Mouse (Mus musculus): ENCODE results near the gene Ush2a. TPM values are rescaled to one million over a fixed set of nuclear protein-coding genes. Genes with fewer than 3 reads are reported as not detected.

The Ush2a gene
- 0.03 and 0.14 TPM in 2 replicates for polyA plus RNA-seq (2016; fragmentation: Nextera tagmentation; extraction: Ambion mirVana)

DNA sequence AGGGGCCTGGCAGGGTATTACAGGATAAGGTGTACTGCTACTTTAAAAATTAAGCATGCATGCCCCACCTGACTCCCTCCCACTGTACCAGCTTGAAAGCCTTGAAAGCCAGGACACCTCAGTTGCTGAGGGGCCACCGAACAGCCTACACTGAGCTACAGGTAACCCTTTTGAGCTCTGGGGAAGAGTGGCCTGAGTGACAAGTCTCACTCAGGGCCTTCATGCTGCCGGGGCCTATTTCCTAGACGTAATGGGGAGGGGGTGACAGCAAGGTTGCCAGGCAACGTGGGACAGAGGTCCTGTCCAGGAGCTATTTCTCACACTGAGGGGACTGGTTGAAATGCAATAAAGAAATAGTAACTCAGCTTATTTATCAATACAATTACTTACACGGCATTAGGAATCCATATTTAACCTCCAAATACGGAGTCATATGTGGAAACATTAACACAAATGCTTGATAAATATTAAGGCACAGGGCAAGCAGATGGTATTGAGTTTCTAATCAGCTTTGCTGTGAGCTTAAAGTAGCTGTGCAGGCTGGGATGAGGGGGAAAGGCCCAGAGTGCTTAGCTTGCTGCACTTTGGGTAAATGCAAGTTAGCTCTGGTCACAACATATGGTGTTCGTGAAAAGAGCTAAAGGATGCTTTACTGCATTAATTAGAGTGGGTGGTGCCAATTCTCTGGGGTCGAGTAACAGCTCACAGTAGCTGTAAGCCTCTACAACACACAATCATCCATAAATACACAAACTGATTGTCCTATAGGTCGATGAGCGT, at the start of gene Ush2a:
Gene Ush2a (plus strand): TSS at position 121 of the 780 bp plus-strand sequence.
- 45% methylated on average over 10 of the region's 10 CpGs for WGBS
- Histone ChIP-seq H3K27me3 (replicated peaks) (no peaks in the 10 kb centered on the region), H3K4me3 (no peak within 1 kb of the TSS), H3K4me2 (replicated peaks) (no peak within 1 kb of the TSS), H3K9me3 (no peaks in the 10 kb centered on the region), H3K27ac (no peak within 1 kb of the TSS), H3K4me1 (peaks cover 14% of the 10 kb centered on the region; the same call in 1 of the 2 replicates), H3K36me3 (no peaks in the 10 kb centered on the region), H3K9ac (no peak within 1 kb of the TSS)
- no peak for ATAC-seq (ENCODE audit: low FRiP score, low read depth)

DNA sequence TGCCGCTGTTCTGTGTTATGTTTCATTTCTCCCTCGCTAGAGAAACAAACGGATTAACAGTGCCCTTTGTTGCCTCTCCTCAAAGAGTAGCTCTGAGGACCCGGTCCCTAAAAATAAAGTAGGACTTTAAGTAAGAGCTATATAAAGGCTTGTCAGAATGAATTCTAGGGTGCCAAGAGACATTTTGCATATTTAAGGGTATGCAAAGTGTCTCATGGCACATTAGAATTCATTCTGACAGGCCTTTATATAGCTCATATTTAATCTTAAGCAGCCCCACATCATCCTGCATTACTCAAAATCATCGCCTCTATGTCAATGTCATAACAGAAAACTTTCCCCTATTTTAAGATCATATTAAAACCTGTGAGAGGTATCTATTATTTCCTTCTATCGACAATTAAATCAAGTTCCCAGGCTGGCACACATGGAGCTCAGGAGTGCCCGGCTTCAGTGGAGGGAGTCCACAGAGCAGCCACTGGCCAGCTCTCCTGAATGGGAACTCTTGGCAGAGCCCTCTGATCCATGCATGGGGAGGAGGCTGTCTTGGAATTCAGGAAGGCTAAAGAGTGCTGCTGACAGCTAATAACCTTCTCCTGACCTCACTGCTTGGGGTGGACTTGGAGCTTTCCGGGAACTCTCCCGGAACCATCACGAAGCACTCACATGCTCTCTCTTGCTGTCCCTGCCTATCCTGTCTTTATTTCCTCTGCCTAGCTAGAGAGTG, 46.8 kb upstream of the Ush2a start:
- 70% methylated on average over 10 of the region's 10 CpGs for WGBS
- Histone ChIP-seq H3K36me3 (no peaks in the 10 kb centered on the region), H3K4me1 (no peaks in the 10 kb centered on the region), H3K4me2 (replicated peaks) (no peak overlapping the region), H3K27me3 (replicated peaks) (no peaks in the 10 kb centered on the region), H3K9me3 (no peaks in the 10 kb centered on the region), H3K9ac (no peak overlapping the region), H3K4me3 (no peak overlapping the region), H3K27ac (no peak overlapping the region)
- ATAC-seq (ENCODE audit: low FRiP score, low read depth), result no peak

DNA sequence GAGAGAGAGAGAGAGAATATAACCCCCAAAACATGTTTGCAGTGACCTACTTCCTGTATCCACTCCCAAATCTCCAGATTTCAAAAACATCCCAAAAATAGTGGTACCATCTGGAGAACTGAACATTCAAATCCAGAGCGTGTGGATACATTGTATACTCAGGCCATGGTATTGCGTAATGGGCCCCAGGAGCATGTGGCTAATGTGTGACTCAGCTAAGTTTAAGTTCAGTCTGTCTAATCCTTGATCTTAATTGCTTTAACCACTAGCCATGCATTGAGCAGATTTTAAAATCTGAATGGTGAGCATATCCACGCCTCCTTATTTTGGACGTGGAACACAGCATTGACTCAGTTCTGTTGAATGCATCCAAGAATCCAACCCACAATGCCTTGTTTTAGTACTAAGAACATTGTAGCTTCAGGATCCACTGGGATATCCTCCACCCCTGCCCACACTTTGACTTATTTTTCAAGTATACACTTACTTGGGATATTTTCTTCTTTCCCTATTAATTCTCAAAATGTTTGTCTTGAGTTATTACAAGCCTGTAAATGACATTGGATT, 40.5 kb upstream of the Ush2a start:
- Histone ChIP-seq H3K4me1 (no peaks in the 10 kb centered on the region), H3K36me3 (no peaks in the 10 kb centered on the region), H3K4me3 (no peak overlapping the region), H3K9me3 (no peaks in the 10 kb centered on the region), H3K4me2 (replicated peaks) (no peak overlapping the region), H3K9ac (no peak overlapping the region), H3K27me3 (replicated peaks) (no peaks in the 10 kb centered on the region), H3K27ac (no peak overlapping the region)
- ATAC-seq (ENCODE audit: low FRiP score, low read depth), result no peak
- WGBS, result 85% methylated on average over 4 of the region's 4 CpGs

DNA sequence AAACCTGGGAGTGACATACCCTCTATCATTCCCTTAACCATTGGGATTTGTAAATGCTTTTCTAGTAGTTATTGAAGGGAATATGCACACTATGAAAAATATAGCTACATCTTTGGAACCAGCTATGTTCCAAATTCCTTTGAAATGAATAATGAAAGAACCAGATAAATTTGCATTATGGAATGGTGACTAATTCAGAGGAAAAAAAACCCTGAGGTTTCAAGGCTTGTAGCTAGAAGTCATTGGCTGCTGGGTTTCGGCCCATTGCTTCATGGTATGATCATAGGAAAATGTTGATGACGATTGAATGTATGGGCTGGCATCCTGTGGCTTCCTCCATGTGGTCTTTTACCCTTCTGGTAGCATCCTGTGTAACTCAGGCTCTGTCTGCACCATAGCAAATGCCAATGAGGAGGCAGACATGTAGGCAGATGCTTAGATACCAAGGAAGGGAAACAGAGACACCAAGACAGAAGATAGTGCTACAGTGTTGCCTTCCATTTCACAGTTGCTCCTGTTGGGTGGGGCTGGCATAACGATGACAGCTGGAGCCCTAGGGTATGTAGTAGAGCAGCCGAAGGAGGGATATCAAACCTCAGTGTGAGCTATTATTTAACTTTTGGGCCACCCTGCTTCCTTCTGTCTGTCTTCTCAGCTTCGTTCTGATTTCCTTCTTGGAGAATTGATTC, 28.6 kb upstream of the Ush2a start:
- WGBS, result 92% methylated on average over 5 of the region's 5 CpGs
- Histone ChIP-seq H3K9ac (no peak overlapping the region), H3K4me2 (replicated peaks) (no peak overlapping the region), H3K36me3 (no peaks in the 10 kb centered on the region), H3K4me3 (no peak overlapping the region), H3K4me1 (no peaks in the 10 kb centered on the region), H3K27ac (no peak overlapping the region), H3K27me3 (replicated peaks) (no peaks in the 10 kb centered on the region), H3K9me3 (no peaks in the 10 kb centered on the region)
- no peak for ATAC-seq (ENCODE audit: low FRiP score, low read depth)

DNA sequence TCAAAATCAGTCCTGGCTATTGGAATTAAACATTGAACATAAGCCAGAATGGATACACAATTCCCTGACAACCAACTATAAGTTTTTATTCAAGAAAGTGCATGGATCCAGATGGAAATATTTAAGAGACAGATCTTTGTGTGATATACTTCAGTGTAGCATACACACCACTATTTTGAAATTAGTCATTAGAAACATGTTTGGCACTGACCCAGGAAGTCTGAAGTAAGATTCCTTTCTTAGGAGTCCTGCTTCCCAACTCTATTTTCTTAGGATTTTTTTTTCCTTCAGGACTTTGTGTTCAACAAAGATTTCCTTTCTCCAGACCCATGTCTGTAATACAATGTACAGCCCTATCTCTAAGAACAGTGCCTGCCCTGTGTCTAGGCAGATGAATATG, 23.2 kb upstream of the Ush2a start:
- H3K4me2 ChIP-seq (replicated peaks), result no peak overlapping the region
- no peaks in the 10 kb centered on the region for H3K36me3 ChIP-seq
- no peaks in the 10 kb centered on the region for H3K9me3 ChIP-seq
- no peaks in the 10 kb centered on the region for H3K4me1 ChIP-seq
- H3K27me3 ChIP-seq (replicated peaks), result no peaks in the 10 kb centered on the region
- ATAC-seq (ENCODE audit: low FRiP score, low read depth), result no peak
- H3K27ac ChIP-seq, result no peak overlapping the region
- no peak overlapping the region for H3K4me3 ChIP-seq
- H3K9ac ChIP-seq, result no peak overlapping the region

DNA sequence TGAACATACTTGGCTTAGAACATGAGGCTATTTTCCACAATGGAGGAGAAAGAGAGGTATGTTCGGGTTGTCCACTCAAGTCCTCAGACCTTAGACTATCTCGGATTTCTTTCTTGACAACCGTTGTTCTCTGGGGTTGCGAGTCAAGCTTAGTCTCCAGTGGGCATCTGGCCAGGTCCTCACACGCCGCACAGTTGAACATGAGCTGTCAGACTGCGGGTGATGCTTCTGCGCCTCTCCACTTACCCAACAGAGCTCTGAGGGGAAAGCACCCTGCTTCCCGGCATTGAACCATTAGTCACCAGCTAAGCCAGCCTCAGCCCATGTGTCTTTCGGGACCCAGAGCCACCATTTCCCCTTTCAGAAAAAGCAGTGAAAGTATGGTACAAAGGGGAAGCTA, 20.1 kb upstream of the Ush2a start:
- no peak overlapping the region for H3K4me2 ChIP-seq (replicated peaks)
- no peaks in the 10 kb centered on the region for H3K9me3 ChIP-seq
- ATAC-seq (ENCODE audit: low FRiP score, low read depth), result no peak
- no peak overlapping the region for H3K4me3 ChIP-seq
- H3K27me3 ChIP-seq (replicated peaks), result no peaks in the 10 kb centered on the region
- no peaks in the 10 kb centered on the region for H3K4me1 ChIP-seq
- H3K9ac ChIP-seq, result no peak overlapping the region
- no peak overlapping the region for H3K27ac ChIP-seq
- 93% methylated on average over 10 of the region's 10 CpGs for WGBS
- H3K36me3 ChIP-seq, result no peaks in the 10 kb centered on the region

DNA sequence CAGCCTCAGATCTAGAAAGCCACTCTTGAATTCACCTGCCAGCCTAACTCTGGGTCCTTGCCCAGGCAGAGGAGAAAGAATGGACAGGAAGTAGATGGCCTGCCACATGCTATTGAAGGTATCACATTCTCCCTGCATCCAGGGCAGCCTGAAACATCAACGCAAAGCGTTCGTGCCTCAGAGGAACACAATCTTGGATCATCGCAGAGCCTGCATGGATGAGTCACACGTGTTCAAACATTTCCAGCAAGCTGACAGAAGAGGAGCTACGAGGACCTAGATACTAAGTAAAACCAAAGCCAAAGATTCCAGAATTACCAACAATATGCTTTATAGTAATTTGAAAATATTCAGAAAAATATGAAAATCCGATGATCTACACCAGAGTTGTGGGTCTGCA, 4.3 kb upstream of the Ush2a start:
- Histone ChIP-seq H3K36me3 (no peaks in the 10 kb centered on the region), H3K27me3 (replicated peaks) (no peaks in the 10 kb centered on the region), H3K9me3 (no peaks in the 10 kb centered on the region), H3K9ac (no peak overlapping the region), H3K4me1 (peaks cover 14% of the 10 kb centered on the region; the same call in 1 of the 2 replicates), H3K4me2 (replicated peaks) (no peak overlapping the region), H3K27ac (no peak overlapping the region), H3K4me3 (no peak overlapping the region)
- 92% methylated on average over 7 of the region's 7 CpGs for WGBS
- ATAC-seq (ENCODE audit: low FRiP score, low read depth), result no peak

DNA sequence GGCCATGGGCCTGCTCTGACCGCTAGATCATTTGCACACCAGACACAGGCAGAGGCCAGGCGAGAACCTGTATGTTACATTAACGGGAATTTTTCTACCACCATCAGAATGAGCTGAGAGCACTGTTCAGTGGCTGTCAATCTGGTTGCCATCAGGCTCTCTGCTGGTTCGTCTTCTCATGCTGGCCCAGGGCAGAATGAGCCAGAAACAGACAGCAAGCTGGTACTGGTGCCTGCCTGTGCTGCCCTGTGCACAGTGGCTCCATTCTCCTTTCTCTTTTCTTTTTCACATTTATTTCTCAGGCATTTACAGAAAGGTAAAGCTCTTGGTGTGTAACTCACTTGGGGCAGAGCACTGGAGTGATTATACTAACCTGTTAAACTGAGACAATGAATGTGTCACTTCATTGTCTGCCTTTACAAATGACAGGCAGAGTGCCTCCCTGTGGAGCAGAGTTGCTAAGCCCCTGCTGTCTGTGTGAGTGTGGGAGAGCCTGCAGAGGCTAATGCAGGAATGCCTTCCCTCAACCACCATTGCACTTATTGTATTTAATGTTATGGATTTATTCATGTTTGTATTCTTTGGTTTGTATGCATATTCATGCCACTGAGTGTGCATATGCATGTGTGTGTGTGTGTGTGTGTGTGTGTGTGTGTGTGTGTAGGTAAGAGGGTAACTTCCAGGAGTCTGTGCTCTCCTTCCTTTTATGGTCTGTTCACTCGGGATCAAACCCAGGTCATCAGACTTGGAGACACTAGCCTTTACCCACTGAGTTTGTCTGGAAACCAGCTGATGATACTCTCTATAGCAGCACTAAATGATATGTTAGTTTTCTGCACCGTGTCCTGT, 1.3 kb upstream of the Ush2a start:
- ATAC-seq (ENCODE audit: low FRiP score, low read depth), result peak; percentile 33; the same call in 1 of the 2 replicates
- no peaks in the 10 kb centered on the region for H3K36me3 ChIP-seq
- no peak overlapping the region for H3K4me2 ChIP-seq (replicated peaks)
- no peak overlapping the region for H3K9ac ChIP-seq
- H3K27me3 ChIP-seq (replicated peaks), result no peaks in the 10 kb centered on the region
- peaks cover 14% of the 10 kb centered on the region; the same call in 1 of the 2 replicates for H3K4me1 ChIP-seq
- no peak overlapping the region for H3K27ac ChIP-seq
- H3K9me3 ChIP-seq, result no peaks in the 10 kb centered on the region
- 47% methylated on average over 6 of the region's 6 CpGs for WGBS
- H3K4me3 ChIP-seq, result no peak overlapping the region

DNA sequence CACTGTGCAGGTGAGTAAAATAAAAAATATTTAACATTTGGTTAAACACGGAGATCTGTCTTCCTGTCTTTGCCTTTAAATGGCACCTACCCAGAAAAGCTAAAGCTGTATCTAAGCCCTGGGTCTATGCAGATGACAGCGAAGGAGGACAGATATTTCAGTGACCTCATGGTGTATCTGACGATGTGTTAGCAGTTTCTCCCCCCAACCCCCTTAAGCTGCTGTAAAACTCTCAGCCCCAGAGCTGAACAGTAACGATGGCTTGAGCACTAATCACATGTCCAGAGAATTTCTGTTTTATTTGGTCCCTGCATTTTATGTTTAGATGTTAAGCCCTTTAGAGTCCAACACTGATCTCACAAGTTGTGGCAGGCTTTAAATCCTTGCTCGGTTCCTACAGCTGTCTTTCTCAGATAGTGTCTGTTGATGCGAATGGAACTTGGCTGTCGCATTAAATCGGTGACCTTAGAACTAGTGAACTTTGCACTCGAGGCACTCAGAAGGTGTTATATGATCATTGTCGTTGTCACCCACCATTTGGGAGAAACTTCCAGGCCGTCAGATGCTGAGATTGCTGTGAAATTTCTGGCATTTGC, 5.4 kb downstream of the Ush2a start:
- H3K4me2 ChIP-seq (replicated peaks), result no peak overlapping the region
- 61% methylated on average over 11 of the region's 11 CpGs for WGBS
- no peak for ATAC-seq (ENCODE audit: low FRiP score, low read depth)

DNA sequence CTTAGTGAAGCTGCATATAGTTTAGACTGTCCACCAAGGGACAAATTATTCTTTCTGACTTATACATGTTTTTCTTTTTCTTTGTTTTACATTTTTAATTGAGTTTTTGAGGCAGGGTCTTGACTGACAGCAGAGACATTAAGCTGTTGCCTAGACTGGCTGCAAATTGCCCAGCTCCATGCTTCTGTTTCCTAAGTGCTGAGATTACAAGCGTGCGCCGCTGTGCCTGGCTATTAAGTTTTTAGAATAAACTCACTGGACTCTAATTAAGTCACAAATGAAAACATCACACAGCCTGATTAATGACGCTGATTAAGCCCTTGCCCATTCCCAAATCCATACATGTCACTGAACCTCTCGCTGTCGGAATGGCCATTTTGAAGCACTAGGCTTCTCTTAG, 7.2 kb downstream of the Ush2a start:
- 69% methylated on average over 6 of the region's 6 CpGs for WGBS
- no peak for ATAC-seq (ENCODE audit: low FRiP score, low read depth)
- Histone ChIP-seq H3K9ac (no peak overlapping the region), H3K27me3 (replicated peaks) (no peaks in the 10 kb centered on the region), H3K4me3 (no peak overlapping the region), H3K4me2 (replicated peaks) (no peak overlapping the region), H3K36me3 (no peaks in the 10 kb centered on the region), H3K9me3 (no peaks in the 10 kb centered on the region), H3K4me1 (no peaks in the 10 kb centered on the region), H3K27ac (no peak overlapping the region)

More for the DNA sequence above, 5.4 kb downstream of the Ush2a start:
- no peak overlapping the region for H3K4me3 ChIP-seq
- no peaks in the 10 kb centered on the region for H3K36me3 ChIP-seq
- no peaks in the 10 kb centered on the region for H3K9me3 ChIP-seq
- H3K27me3 ChIP-seq (replicated peaks), result no peaks in the 10 kb centered on the region
- H3K27ac ChIP-seq, result no peak overlapping the region
- H3K9ac ChIP-seq, result no peak overlapping the region
- no peaks in the 10 kb centered on the region; the same call in 1 of the 2 replicates for H3K4me1 ChIP-seq

DNA sequence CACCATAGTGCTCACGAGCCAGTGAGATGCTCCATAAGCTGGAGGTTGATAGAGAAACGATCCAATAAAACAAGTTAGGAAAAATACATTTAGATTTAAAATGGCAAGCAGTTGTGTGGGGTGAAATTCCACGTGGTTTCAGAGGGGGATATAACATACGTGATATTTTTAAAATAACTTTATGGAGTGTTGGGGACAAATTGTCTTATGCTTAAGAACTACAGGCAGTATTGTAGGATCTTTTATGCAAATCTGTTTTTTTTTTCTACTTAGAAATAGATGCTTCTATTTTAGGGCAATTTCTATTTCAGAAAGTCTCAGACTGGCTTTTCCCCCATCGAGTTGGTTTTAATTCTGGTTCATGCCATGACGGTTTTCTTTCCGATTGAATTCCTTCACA, 51.5 kb downstream of the Ush2a start:
- Histone ChIP-seq H3K27ac (no peak overlapping the region), H3K27me3 (replicated peaks) (no peaks in the 10 kb centered on the region), H3K4me1 (no peaks in the 10 kb centered on the region), H3K9me3 (no peaks in the 10 kb centered on the region), H3K4me3 (no peak overlapping the region), H3K9ac (no peak overlapping the region), H3K36me3 (no peaks in the 10 kb centered on the region), H3K4me2 (replicated peaks) (no peak overlapping the region)
- no peak for ATAC-seq (ENCODE audit: low FRiP score, low read depth)
- 91% methylated on average over 7 of the region's 7 CpGs for WGBS
